Mouse (Mus musculus) intestine, embryonic 15.5 days (tissue): ENCODE results near the gene Perm1. TPM values are rescaled to one million over a fixed set of nuclear protein-coding genes. Genes with fewer than 3 reads are reported as not detected.

Experiments used
- ATAC-seq: fragments of 200-750 bp; cut with Nextera tagmentation; 2 replicates; pipeline ENCODE4 v1.8.0; 2017; ENCODE audit warnings: moderate TSS enrichment, moderate library complexity
- H3K27ac ChIP-seq: fragments of 300-500 bp; sonication (generic); 2 replicates; pipeline ENCODE4 v1.5.1; 2015; ENCODE audit warnings: mild to moderate bottlenecking, inconsistent platforms
- H3K27me3 ChIP-seq: fragments of 300-500 bp; sonication (generic); replicated peaks from 2 replicates; pipeline ENCODE4 v1.6.1; 2015; ENCODE audit warnings: inconsistent platforms
- H3K36me3 ChIP-seq: fragments of 300-500 bp; sonication (generic); 2 replicates; pipeline ENCODE4 v1.6.1; 2015; ENCODE audit warnings: inconsistent platforms
- H3K4me1 ChIP-seq: fragments of 300-500 bp; sonication (generic); replicated peaks from 2 replicates; pipeline ENCODE4 v1.6.1; 2015; ENCODE audit warnings: inconsistent platforms
- H3K4me2 ChIP-seq: fragments of 300-500 bp; sonication (generic); replicated peaks from 2 replicates; pipeline ENCODE4 v1.6.1; 2015; ENCODE audit warnings: mild to moderate bottlenecking, inconsistent platforms
- H3K4me3 ChIP-seq: fragments of 300-500 bp; sonication (generic); replicated peaks from 2 replicates; pipeline ENCODE4 v1.5.1; 2015; ENCODE audit warnings: inconsistent platforms
- H3K9ac ChIP-seq: fragments of 300-500 bp; sonication (generic); 2 replicates; pipeline ENCODE4 v1.6.1; 2015; ENCODE audit warnings: inconsistent platforms
- H3K9me3 ChIP-seq: fragments of 300-500 bp; sonication (generic); 2 replicates; pipeline ENCODE4 v1.6.1; 2016; ENCODE audit warnings: inconsistent platforms
- WGBS: fragments of 180-500 bp; shearing (Covaris S2); methylation state at CpG from one replicate; pipeline ENCODE4 v1.1.7; 2015; 5-methylcytosine and 5-hydroxymethylcytosine counted together
- polyA plus RNA-seq: library from polyadenylated mRNA; unstranded; fragments of >200 nt; fragmentation: Nextera tagmentation; extraction: Ambion mirVana; gene quantifications from 2 replicates; pipeline ENCODE4 v1.2.1, GENCODE M21; 2015

Gene Perm1
- polyA plus RNA-seq, 1 experiment from 2014 or later: 0.40 TPM

GRCm38 (mm10) chr4:156192421-156193199 lies 23.1 kb upstream of the Perm1 start:
- Histone ChIP-seq H3K9ac (no peak overlapping the region), H3K4me1 (peaks cover 66% of the 10 kb centered on the region), H3K27me3 (no peaks in the 10 kb centered on the region), H3K27ac (peak overlapping the region; percentile 74), H3K9me3 (no peaks in the 10 kb centered on the region), H3K4me3 (no peak overlapping the region), H3K4me2 (peak overlapping the region; percentile 91), H3K36me3 (0 out of 2 replicates have a peak, but pooled peaks cover 7% of the 10 kb centered on the region)
- ATAC-seq: peak; percentile 65
- 39% methylated on average over 8 of the region's 8 CpGs for WGBS

GRCm38 (mm10) chr4:156193200-156193590 lies 22.5 kb upstream of the Perm1 start:
- Histone ChIP-seq H3K9me3 (no peaks in the 10 kb centered on the region), H3K4me3 (no peak overlapping the region), H3K4me2 (peak overlapping the region; percentile 91; the same call in 1 of the 2 replicates), H3K4me1 (peaks cover 61% of the 10 kb centered on the region), H3K36me3 (0 out of 2 replicates have a peak, but pooled peaks cover 7% of the 10 kb centered on the region), H3K27ac (peak overlapping the region; percentile 74), H3K27me3 (no peaks in the 10 kb centered on the region), H3K9ac (no peak overlapping the region; the same call in 1 of the 2 replicates)
- 26% methylated on average over 2 of the region's 2 CpGs for WGBS
- no peak for ATAC-seq

DNA sequence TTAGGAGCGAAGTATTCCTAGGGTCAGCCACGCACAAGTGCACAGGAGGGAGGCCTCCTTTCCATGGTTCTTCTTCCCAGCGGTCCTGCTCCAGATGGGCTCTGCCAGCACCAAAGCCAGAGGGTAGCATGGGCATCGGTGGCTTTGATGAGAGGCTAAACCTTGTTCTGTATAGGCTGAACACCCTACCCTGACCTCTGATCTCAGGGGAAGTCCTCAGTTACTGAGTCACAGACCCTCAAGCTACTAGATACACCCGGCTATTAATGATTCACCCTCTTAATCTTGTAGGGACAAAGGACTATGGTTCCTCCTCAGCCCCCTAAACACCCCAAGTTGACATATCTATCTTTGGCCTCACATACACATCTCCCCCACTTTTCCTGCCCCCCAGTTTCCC lies 21.8 kb upstream of the Perm1 start:
- Histone ChIP-seq H3K4me1 (peaks cover 56% of the 10 kb centered on the region), H3K4me3 (no peak overlapping the region), H3K4me2 (peak overlapping the region; percentile 91)

DNA sequence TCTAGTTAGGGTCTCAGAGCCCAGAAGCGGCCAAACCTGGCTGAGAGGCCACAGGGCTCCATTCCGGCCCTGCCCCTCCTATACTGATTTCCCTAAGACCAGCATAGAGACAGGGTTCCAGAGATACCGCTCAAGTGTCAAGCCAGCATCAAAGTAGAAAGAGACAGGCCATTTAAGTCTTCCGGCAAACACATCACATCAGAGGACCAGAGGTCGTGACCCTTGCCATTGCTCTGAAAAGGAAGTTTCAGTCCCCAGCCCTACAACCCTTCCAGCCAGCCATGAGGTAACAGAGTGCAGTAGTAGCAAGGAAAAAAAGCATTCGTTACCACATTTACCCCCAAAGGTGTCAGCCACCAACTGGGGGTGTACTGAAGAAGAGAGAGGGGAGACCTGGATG lies 21.3 kb upstream of the Perm1 start:
- no peak for ATAC-seq
- H3K27me3 ChIP-seq: no peaks in the 10 kb centered on the region
- H3K9ac ChIP-seq: no peak overlapping the region; the same call in 1 of the 2 replicates
- H3K27ac ChIP-seq: peak overlapping the region; percentile 44; the same call in 1 of the 2 replicates
- no peak overlapping the region for H3K4me3 ChIP-seq
- 0 out of 2 replicates have a peak, but pooled peaks cover 7% of the 10 kb centered on the region for H3K36me3 ChIP-seq
- H3K9me3 ChIP-seq: no peaks in the 10 kb centered on the region
- H3K4me2 ChIP-seq: peak overlapping the region; percentile 91
- WGBS: 45% methylated on average over 6 of the region's 6 CpGs
- peaks cover 51% of the 10 kb centered on the region for H3K4me1 ChIP-seq

More for the DNA sequence above, 21.8 kb upstream of the Perm1 start:
- 56% methylated on average over 5 of the region's 5 CpGs for WGBS
- H3K9me3 ChIP-seq: no peaks in the 10 kb centered on the region
- no peak for ATAC-seq
- H3K27ac ChIP-seq: peak overlapping the region; percentile 44; the same call in 1 of the 2 replicates
- H3K27me3 ChIP-seq: no peaks in the 10 kb centered on the region
- 0 out of 2 replicates have a peak, but pooled peaks cover 7% of the 10 kb centered on the region for H3K36me3 ChIP-seq
- no peak overlapping the region; the same call in 1 of the 2 replicates for H3K9ac ChIP-seq

- 0 out of 2 replicates have a peak, but pooled peaks cover 7% of the 10 kb centered on the region for H3K36me3 ChIP-seq
Measured at GRCm38 (mm10) chr4:156195927-156196870, 19.5 kb upstream of the Perm1 start.

DNA sequence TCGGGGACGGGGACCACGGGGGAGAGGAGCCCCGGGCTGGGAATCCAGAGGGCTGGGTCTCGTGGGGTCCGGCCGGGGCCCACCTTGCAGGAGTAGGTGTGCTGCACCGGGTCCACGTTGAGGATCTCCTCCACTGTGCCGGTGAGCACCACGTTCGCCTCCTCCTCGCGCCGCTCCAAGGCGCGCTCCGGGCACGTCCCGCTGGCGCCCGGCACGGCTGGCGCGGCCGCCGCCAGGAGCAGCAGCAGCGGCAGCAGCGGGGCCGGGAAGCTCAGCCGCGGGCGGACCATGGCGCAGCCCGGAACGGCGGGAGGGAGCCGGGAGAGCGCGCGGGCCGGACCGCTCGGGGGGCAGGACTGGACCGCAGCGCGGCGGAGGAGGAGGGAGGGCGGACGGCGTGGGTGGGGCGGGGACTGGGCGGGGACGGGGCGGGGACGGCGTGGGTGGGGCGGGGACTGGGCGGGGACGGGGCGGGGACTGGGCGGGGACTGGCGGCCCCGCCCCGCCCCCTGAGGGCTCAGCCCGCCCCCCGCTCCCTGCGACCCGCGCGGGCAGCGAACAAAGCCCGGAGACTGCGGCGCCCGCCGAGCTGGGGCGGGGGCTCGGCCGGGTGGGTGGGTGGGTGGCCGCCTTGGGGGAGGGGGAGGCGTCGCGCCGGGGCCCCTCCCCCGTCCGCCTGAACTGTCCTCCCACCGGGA lies 18.4 kb upstream of the Perm1 start, which contains the start of gene Agrn:
TSS of gene Agrn (minus strand) at position 358 of the 698 bp plus-strand sequence.
- Histone ChIP-seq H3K27ac (peak within 1 kb of the TSS; percentile 96), H3K9ac (peak within 1 kb of the TSS; percentile 89), H3K27me3 (peaks cover 1% of the 10 kb centered on the region; the same call in 1 of the 2 replicates), H3K4me3 (peak within 1 kb of the TSS; percentile 93), H3K9me3 (no peaks in the 10 kb centered on the region), H3K36me3 (0 out of 2 replicates have a peak, but pooled peaks cover 2% of the 10 kb centered on the region), H3K4me2 (peak within 1 kb of the TSS; percentile 91), H3K4me1 (peaks cover 41% of the 10 kb centered on the region)
- 1% methylated on average over 39 of the region's 88 CpGs for WGBS
- ATAC-seq: peak; percentile 87

More at GRCm38 (mm10) chr4:156195927-156196870, 19.5 kb upstream of the Perm1 start:
- peak overlapping the region; percentile 89 for H3K9ac ChIP-seq
- no peaks in the 10 kb centered on the region for H3K9me3 ChIP-seq
- 3% methylated on average over 35 of the region's 35 CpGs for WGBS
- no peak for ATAC-seq
- peaks cover 44% of the 10 kb centered on the region for H3K4me1 ChIP-seq
- H3K27me3 ChIP-seq: no peaks in the 10 kb centered on the region
- H3K4me2 ChIP-seq: peak overlapping the region; percentile 91
- H3K4me3 ChIP-seq: peak overlapping the region; percentile 93
- peak overlapping the region; percentile 68 for H3K27ac ChIP-seq

GRCm38 (mm10) chr4:156197829-156198205 lies 17.9 kb upstream of the Perm1 start:
- peaks cover 35% of the 10 kb centered on the region for H3K4me1 ChIP-seq
- under 1% methylated on average over 26 of the region's 26 CpGs for WGBS
- peak; percentile 92 for ATAC-seq

GRCm38 (mm10) chr4:156200623-156201475 lies 14.8 kb upstream of the Perm1 start, which contains the start of gene Isg15:
Gene Isg15, minus strand, starts transcription at chr4:156200818.
- peak within 1 kb of the TSS; percentile 24; the same call in 1 of the 2 replicates for H3K4me2 ChIP-seq
- no peak within 1 kb of the TSS for H3K9ac ChIP-seq
- WGBS: 55% methylated on average over 10 of the region's 10 CpGs
- no peaks in the 10 kb centered on the region for H3K9me3 ChIP-seq
- ATAC-seq: no peak
- peaks cover 7% of the 10 kb centered on the region for H3K4me1 ChIP-seq
- no peak within 1 kb of the TSS for H3K27ac ChIP-seq
- no peaks in the 10 kb centered on the region for H3K36me3 ChIP-seq
- no peak within 1 kb of the TSS for H3K4me3 ChIP-seq
- peaks cover 13% of the 10 kb centered on the region; the same call in 1 of the 2 replicates for H3K27me3 ChIP-seq

More at GRCm38 (mm10) chr4:156197829-156198205, 17.9 kb upstream of the Perm1 start:
- peak overlapping the region; percentile 56 for H3K9ac ChIP-seq
- no peaks in the 10 kb centered on the region for H3K36me3 ChIP-seq
- peak overlapping the region; percentile 75 for H3K4me2 ChIP-seq
- peak overlapping the region; percentile 96 for H3K27ac ChIP-seq
- H3K4me3 ChIP-seq: peak overlapping the region; percentile 93
- H3K9me3 ChIP-seq: no peaks in the 10 kb centered on the region
- peaks cover 4% of the 10 kb centered on the region; the same call in 1 of the 2 replicates for H3K27me3 ChIP-seq

- H3K4me3 ChIP-seq: peak overlapping the region; percentile 54
- H3K27ac ChIP-seq: no peak overlapping the region
- no peaks in the 10 kb centered on the region; the same call in 1 of the 2 replicates for H3K4me1 ChIP-seq
- peak overlapping the region; percentile 94 for H3K4me2 ChIP-seq
- WGBS: 31% methylated on average over 12 of the region's 12 CpGs
- H3K9ac ChIP-seq: no peak overlapping the region
- no peaks in the 10 kb centered on the region for H3K36me3 ChIP-seq
- ATAC-seq: no peak
- no peaks in the 10 kb centered on the region for H3K9me3 ChIP-seq
- H3K27me3 ChIP-seq: peaks cover 13% of the 10 kb centered on the region; the same call in 1 of the 2 replicates
Measured at GRCm38 (mm10) chr4:156202462-156202893, 13.2 kb upstream of the Perm1 start.

- H3K4me1 ChIP-seq: no peaks in the 10 kb centered on the region; the same call in 1 of the 2 replicates
- ATAC-seq: peak; percentile 77
- H3K27me3 ChIP-seq: peaks cover 13% of the 10 kb centered on the region; the same call in 1 of the 2 replicates
- peak within 1 kb of the TSS; percentile 94 for H3K4me2 ChIP-seq
- H3K4me3 ChIP-seq: peak within 1 kb of the TSS; percentile 54
- peak within 1 kb of the TSS; percentile 46 for H3K9ac ChIP-seq
- under 1% methylated on average over 37 of the region's 39 CpGs for WGBS
- peak within 1 kb of the TSS; percentile 45; the same call in 1 of the 2 replicates for H3K27ac ChIP-seq
- H3K9me3 ChIP-seq: no peaks in the 10 kb centered on the region
- H3K36me3 ChIP-seq: no peaks in the 10 kb centered on the region
Measured at GRCm38 (mm10) chr4:156203001-156203412, 12.7 kb upstream of the Perm1 start, which contains the start of gene AW011738. Gene AW011738, plus strand, starts transcription at chr4:156203304.
